Mouse (Mus musculus) intestine, embryonic 16.5 days (tissue): Measurements from ENCODE around the gene Aprt. TPM values are rescaled to one million over a fixed set of nuclear protein-coding genes. Genes with fewer than 3 reads are reported as not detected.
A peak's percentile ranks its signal among the peaks of the same experiment; 100 is the strongest.

ENCODE experiments used
- ATAC-seq: fragments of 200-750 bp; cut with Nextera tagmentation; 2 replicates; pipeline ENCODE4 v1.8.0; 2017; ENCODE audit warnings: moderate TSS enrichment, moderate library complexity
- H3K27ac ChIP-seq: fragments of 300-500 bp; sonication (generic); 2 replicates; pipeline ENCODE4 v1.5.1; 2014; ENCODE audit warnings: mild to moderate bottlenecking, low read length
- H3K27me3 ChIP-seq: fragments of 300-500 bp; sonication (generic); replicated peaks from 2 replicates; pipeline ENCODE4 v1.6.1; 2014; ENCODE audit warnings: low read length, control low read depth, mixed read lengths; ENCODE audit not compliant: control insufficient read depth, insufficient read depth
- H3K36me3 ChIP-seq: fragments of 300-500 bp; sonication (generic); 2 replicates; pipeline ENCODE4 v1.6.1; 2014; ENCODE audit warnings: low read length, control low read depth; ENCODE audit not compliant: control insufficient read depth, insufficient read depth
- H3K4me1 ChIP-seq: fragments of 300-500 bp; sonication (generic); 2 replicates; pipeline ENCODE4 v1.6.1; 2014; ENCODE audit warnings: low read length, control low read depth, mixed read lengths; ENCODE audit not compliant: control insufficient read depth, insufficient read depth
- H3K4me2 ChIP-seq: fragments of 300-500 bp; sonication (generic); 2 replicates; pipeline ENCODE4 v1.6.1; 2014; ENCODE audit warnings: low read depth, low read length, control low read depth
- H3K4me3 ChIP-seq: fragments of 300-500 bp; sonication (generic); 2 replicates; pipeline ENCODE4 v1.5.1; 2014; ENCODE audit warnings: mild to moderate bottlenecking, low read length
- H3K9ac ChIP-seq: fragments of 300-500 bp; sonication (generic); 2 replicates; pipeline ENCODE4 v1.6.1; 2014; ENCODE audit warnings: low read depth, low read length
- H3K9me3 ChIP-seq: fragments of 300-500 bp; sonication (generic); 2 replicates; pipeline ENCODE4 v1.6.1; 2016; ENCODE audit warnings: low read length, control low read depth; ENCODE audit not compliant: control insufficient read depth
- WGBS: fragments of 180-500 bp; shearing (Covaris S2); extraction: QIAGEN DNeasy Blood & Tissue Kit; methylation state at CpG from one replicate; pipeline ENCODE4 v1.1.7; 2014; 5-methylcytosine and 5-hydroxymethylcytosine counted together
- polyA plus RNA-seq: library from polyadenylated mRNA; unstranded; fragments of >200 nt; fragmentation: Nextera tagmentation; extraction: Ambion mirVana; gene quantifications from 2 replicates; pipeline ENCODE4 v1.2.1, GENCODE M21; 2015

The Aprt gene
- polyA plus RNA-seq, 1 experiment from 2014 or later = 736 TPM

DNA sequence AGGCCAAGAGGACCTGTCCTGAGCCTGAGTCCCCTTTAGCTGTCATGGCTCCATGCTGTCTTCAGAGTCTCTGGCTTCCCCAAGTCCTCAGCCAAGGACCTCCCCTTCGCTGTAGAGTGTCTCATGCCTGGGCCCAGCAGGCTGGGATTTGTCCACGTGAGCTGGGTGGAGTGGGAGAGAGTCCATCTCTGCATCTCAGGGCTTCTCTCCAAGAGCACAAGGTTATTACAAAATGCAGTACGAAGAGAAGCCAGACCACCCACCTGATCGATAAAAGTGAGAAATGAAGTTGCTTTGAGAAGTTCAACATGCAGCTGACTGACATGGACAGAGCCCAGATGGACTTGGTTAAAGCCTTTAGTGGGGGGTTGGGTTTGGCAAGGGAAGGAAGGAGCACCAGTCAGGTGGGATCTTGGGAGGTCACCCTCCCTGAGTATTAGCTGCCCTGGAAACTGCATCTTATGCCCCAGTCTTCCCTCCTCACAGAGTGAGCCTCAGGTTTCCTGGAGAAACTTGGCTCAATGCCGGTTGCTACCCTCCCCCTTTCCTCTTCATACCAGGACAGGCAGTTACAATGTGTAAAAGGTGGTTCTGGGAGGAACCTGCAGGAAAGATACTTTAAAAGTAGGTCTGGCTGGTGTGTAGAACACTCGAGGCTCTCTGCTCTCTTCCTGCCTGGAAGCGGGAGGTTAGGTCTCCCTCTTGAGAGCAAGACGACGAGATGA, 39.6 kb upstream of the Aprt start:
- Histone ChIP-seq H3K9ac (no peak overlapping the region), H3K36me3 (peaks cover 4% of the 10 kb centered on the region; the same call in 1 of the 2 replicates), H3K4me2 (no peak overlapping the region), H3K9me3 (no peaks in the 10 kb centered on the region), H3K4me3 (no peak overlapping the region), H3K27ac (peak overlapping the region; percentile 47; the same call in 1 of the 2 replicates), H3K4me1 (peaks cover 19% of the 10 kb centered on the region), H3K27me3 (no peaks in the 10 kb centered on the region)
- WGBS = 63% methylated on average over 9 of the region's 9 CpGs
- no peak for ATAC-seq

DNA sequence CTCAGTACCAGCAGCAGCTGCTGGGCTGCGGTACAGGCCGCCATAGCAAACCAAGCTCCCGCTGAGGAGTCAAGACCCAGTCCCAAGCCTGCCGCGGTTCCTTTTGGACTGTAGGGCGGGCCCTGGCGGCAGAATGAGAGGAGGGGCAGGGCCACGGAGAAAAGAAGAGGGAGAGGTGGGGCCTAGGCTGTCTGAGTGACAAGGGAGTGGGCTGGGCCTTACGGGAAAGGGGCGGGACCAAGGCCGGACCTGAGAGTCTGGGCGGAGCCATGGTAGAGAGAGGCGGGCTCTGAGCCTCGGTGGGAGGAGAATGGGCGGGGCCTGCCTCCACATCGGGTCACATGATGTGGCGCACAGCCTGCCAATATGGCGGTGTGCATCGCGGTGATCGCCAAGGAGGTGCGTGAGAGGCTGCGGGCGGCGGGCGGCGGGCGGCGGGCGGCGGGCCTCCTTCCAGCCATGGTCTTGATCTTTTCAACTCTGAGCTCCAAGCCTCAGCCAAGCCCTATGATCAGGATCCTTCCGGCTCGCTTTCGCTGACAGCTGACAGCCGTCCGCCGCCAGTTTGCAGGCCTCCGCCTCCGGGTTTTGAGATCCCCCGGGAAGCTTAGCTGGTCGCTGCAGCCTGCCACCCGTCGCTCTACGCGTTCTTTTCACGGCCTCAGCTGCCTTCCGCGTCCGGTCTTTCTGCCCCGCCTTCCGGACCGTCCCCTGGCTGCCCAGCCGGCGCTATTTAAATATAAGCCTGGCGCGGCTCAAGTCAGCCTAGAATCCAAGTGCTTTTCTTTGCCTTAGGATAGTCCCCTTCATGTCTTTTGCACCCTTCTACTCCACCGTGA, 34.8 kb upstream of the Aprt start, which contains the start of the genes Galns and Trappc2l:
Gene Galns (minus strand): TSS at position 169 of the 839 bp plus-strand sequence.
Gene Trappc2l (plus strand): TSS at position 346 of the 839 bp plus-strand sequence.
- under 1% methylated on average over 57 of the region's 57 CpGs for WGBS

DNA sequence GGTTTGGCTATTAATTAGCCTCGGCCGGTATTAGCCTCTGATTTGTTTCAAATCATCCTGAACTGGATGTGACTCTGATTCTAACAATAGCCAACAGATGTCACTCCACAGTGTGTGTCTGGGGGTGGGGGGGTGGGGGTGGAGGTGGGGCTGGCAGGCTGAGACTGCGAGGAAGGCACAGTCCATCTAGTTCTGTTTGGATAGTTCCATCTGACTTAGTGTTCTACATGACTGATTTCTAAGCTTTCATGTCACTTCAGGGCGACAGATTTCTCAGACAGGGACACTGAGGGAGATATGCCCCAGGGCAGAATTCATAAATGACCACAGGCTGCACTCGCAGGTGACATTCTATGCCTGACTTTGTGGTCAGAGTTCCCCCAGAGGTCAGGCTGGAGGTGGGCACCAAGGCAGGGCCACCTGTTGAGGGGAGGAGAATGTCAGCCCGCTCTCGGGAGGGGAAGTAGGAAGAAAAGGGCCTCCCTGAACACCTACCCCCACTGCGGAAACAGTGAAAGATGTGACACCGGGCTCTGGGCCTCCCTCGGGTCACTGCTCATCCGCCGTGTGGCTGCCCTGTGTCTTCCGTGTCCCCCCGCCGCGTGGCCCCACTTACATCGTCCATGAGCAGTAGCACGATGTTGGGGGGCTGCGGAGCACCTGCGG, 34.0 kb upstream of the Aprt start:
- H3K27me3 ChIP-seq = no peaks in the 10 kb centered on the region
- 6% methylated on average over 20 of the region's 20 CpGs for WGBS
- peaks cover 18% of the 10 kb centered on the region for H3K4me1 ChIP-seq
- no peaks in the 10 kb centered on the region for H3K9me3 ChIP-seq
- H3K36me3 ChIP-seq = peaks cover 4% of the 10 kb centered on the region; the same call in 1 of the 2 replicates
- peak; percentile 63; the same call in 1 of the 2 replicates for ATAC-seq
- peak overlapping the region; percentile 73 for H3K4me3 ChIP-seq
- H3K9ac ChIP-seq = peak overlapping the region; percentile 85
- H3K27ac ChIP-seq = peak overlapping the region; percentile 78
- H3K4me2 ChIP-seq = peak overlapping the region; percentile 82

More for the DNA sequence above, 34.8 kb upstream of the Aprt start, which contains the start of the genes Galns and Trappc2l:
- Histone ChIP-seq H3K9ac (peak within 1 kb of the TSS; percentile 85), H3K27ac (peak within 1 kb of the TSS; percentile 85), H3K4me2 (peak within 1 kb of the TSS; percentile 82), H3K4me3 (peak within 1 kb of the TSS; percentile 73), H3K9me3 (no peaks in the 10 kb centered on the region), H3K27me3 (no peaks in the 10 kb centered on the region), H3K4me1 (peaks cover 21% of the 10 kb centered on the region), H3K36me3 (peaks cover 4% of the 10 kb centered on the region; the same call in 1 of the 2 replicates)
- ATAC-seq = peak; percentile 96

DNA sequence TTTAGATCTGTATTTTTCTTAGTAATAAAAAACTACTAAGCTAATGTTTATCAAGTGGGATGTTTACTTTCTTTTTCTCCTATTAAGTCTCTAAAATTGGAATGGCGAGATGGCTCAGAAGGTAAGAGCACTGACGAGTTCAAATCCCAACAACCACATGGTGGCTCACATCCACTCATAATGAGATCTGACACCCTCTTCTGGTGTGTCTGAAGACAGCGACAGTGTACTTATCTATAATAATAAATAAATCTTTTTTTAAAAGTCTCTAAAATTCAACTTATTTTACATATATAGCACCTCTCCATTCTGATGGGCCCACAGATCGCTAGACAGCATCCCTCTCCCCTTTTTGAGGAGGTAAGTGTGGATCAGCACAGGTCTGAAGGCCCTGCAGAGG, 33.5 kb upstream of the Aprt start:
- peaks cover 17% of the 10 kb centered on the region for H3K4me1 ChIP-seq
- H3K27ac ChIP-seq = no peak overlapping the region
- peaks cover 4% of the 10 kb centered on the region; the same call in 1 of the 2 replicates for H3K36me3 ChIP-seq
- H3K9me3 ChIP-seq = no peaks in the 10 kb centered on the region
- peak overlapping the region; percentile 82 for H3K4me2 ChIP-seq
- no peaks in the 10 kb centered on the region for H3K27me3 ChIP-seq
- 57% methylated on average over 4 of the region's 4 CpGs for whole genome bisulfite sequencing
- no peak overlapping the region for H3K4me3 ChIP-seq
- H3K9ac ChIP-seq = peak overlapping the region; percentile 85; the same call in 1 of the 2 replicates
- no peak for ATAC-seq

DNA sequence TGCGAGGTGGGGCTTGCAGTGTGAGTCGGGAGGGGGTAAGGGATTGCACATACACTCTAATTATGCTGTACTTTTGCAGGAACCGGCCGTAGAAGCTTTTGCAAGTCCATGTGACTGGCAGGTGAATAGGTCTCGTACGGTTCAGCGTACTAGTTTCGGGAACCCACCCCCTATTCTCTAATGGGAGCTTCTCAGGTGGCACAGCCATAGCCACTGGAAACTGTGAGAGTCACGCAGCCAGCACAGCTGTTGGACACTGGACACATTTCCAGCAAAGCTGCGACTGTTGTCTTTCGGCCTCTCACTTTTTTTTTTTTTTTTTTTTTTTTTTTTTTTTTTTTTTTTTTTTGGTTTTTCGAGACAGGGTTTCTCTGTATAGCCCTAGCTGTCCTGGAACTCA, 30.1 kb upstream of the Aprt start:
- H3K27me3 ChIP-seq = no peaks in the 10 kb centered on the region
- WGBS = 86% methylated on average over 11 of the region's 12 CpGs
- H3K9ac ChIP-seq = no peak overlapping the region
- H3K9me3 ChIP-seq = no peaks in the 10 kb centered on the region
- no peak overlapping the region for H3K4me3 ChIP-seq
- no peak overlapping the region for H3K27ac ChIP-seq
- no peak overlapping the region for H3K4me2 ChIP-seq
- H3K4me1 ChIP-seq = peaks cover 8% of the 10 kb centered on the region
- no peak for ATAC-seq
- H3K36me3 ChIP-seq = no peaks in the 10 kb centered on the region

DNA sequence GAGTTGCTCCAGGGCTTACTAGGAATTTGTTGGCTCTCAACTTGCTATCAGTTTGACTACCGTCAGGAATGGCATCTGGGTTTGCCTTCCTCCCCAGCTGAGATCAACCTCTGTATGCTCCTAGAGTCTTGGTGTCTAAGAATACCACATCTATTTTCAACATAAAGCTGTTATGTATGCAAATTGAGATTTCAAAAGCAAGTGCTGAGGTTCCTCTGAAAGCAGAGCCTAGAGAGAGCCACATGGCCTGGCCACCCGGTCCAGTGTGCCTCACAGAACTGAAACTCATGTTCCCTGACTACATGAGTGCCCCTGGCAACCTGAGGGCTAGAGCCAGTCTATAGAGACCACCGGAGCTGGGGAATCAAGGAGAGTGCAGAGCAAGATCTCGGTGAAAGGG, 28.7 kb upstream of the Aprt start:
- Histone ChIP-seq H3K4me2 (no peak overlapping the region), H3K27me3 (no peaks in the 10 kb centered on the region), H3K9me3 (no peaks in the 10 kb centered on the region), H3K9ac (no peak overlapping the region), H3K27ac (no peak overlapping the region; the same call in 1 of the 2 replicates), H3K4me3 (no peak overlapping the region), H3K36me3 (no peaks in the 10 kb centered on the region), H3K4me1 (peaks cover 3% of the 10 kb centered on the region)
- no peak for ATAC-seq
- 77% methylated on average over 4 of the region's 4 CpGs for WGBS

DNA sequence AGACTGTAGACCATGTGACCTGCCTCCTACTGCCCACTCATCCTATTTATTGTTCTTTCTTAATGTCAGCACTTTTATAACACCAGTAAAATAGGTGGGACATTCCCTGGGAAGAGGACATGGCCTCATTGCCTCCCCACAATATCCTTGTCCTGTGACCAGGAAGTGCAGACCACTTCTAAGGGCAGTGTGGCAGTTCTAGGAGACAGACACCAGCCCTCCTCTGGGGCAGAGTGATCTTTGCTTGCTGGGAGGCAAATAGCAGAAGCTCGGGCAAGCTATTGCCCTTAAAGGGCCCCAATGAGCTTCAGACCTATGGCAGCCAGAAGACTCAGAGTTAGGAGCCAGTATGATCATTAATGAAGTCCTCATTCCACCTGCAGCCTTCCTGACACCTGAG, 27.9 kb upstream of the Aprt start:
- Histone ChIP-seq H3K27ac (peak overlapping the region; percentile 66), H3K9ac (no peak overlapping the region; the same call in 1 of the 2 replicates), H3K4me2 (no peak overlapping the region), H3K4me3 (no peak overlapping the region), H3K27me3 (no peaks in the 10 kb centered on the region), H3K4me1 (no peaks in the 10 kb centered on the region), H3K36me3 (no peaks in the 10 kb centered on the region), H3K9me3 (no peaks in the 10 kb centered on the region)
- 33% methylated on average over 1 of the region's 1 CpGs for WGBS
- peak; percentile 75 for ATAC-seq

DNA sequence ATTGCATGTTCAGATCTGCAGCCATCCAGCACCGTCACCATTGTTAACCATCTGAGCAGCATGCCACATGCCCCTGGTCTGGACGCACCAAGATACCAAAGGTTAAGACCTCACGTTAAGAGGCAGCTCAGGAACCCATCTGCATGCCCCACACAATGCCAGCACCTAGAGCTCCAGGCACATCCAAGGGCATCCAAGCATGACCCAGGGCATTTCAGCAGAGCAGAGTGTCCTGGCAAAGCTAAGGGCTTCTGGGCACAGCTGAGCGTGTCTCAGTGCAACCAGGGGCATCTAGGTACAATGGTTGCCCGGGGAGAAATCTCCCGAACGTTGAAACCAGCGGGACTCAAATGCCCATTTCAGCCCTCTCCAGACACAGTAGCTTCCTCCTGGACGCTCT, 24.0 kb upstream of the Aprt start:
- no peak overlapping the region for H3K27ac ChIP-seq
- H3K36me3 ChIP-seq = no peaks in the 10 kb centered on the region
- no peak for ATAC-seq
- no peak overlapping the region for H3K4me2 ChIP-seq
- no peak overlapping the region for H3K4me3 ChIP-seq
- H3K4me1 ChIP-seq = no peaks in the 10 kb centered on the region
- H3K27me3 ChIP-seq = no peaks in the 10 kb centered on the region
- H3K9me3 ChIP-seq = no peaks in the 10 kb centered on the region
- H3K9ac ChIP-seq = no peak overlapping the region
- 95% methylated on average over 9 of the region's 9 CpGs for WGBS

DNA sequence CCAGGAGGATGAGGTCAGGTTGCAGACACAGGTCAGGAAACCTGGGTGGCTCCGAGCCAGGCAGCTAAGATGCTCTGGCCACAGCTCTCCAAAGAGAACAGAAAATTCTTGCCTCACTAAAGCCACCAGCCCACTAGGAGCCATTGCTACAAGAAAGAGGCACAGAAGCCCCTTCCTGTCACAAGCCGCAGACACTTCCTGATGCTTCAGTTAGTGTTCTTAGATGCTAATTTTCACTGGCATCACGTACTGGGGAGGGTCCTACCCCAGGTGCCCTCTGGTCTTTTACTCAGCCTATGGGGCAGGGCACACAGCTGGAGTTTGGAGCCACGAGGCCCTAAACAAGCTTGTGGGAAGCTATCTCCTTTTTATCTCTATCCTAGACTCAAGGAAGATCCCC, 19.3 kb upstream of the Aprt start:
- 74% methylated on average over 4 of the region's 4 CpGs for WGBS
- H3K4me2 ChIP-seq = no peak overlapping the region
- H3K9ac ChIP-seq = no peak overlapping the region
- ATAC-seq = no peak
- no peak overlapping the region for H3K27ac ChIP-seq
- no peaks in the 10 kb centered on the region for H3K36me3 ChIP-seq
- no peaks in the 10 kb centered on the region for H3K27me3 ChIP-seq
- H3K4me1 ChIP-seq = no peaks in the 10 kb centered on the region
- no peak overlapping the region for H3K4me3 ChIP-seq
- H3K9me3 ChIP-seq = no peaks in the 10 kb centered on the region
